Mouse (Mus musculus) megakaryocyte, embryonic 14.5 days (primary cell): ENCODE data around the gene Bahcc1. TPM values are rescaled to one million over a fixed set of nuclear protein-coding genes. Genes with fewer than 3 reads are reported as not detected.

ENCODE experiments used
- H3K27me3 ChIP-seq: replicated peaks from 2 replicates; pipeline ENCODE3; 2012; ENCODE audit warnings: inconsistent platforms
- H3K36me3 ChIP-seq: replicated peaks from 2 replicates; pipeline ENCODE3; 2012; ENCODE audit warnings: low read length, inconsistent platforms, mixed read lengths
- H3K4me1 ChIP-seq: 2 replicates; pipeline ENCODE4 v1.6.1; 2012; ENCODE audit warnings: inconsistent platforms
- H3K4me3 ChIP-seq: replicated peaks from 2 replicates; pipeline ENCODE3; 2012; ENCODE audit warnings: moderate library complexity, mild to moderate bottlenecking, inconsistent platforms
- H3K9me3 ChIP-seq: 2 replicates; pipeline ENCODE4 v1.6.1; 2012; ENCODE audit warnings: inconsistent platforms
- FLI1 ChIP-seq: IDR thresholded peaks from 2 replicates; pipeline ENCODE4 v1.6.1; 2012; ENCODE audit warnings: low read length, inconsistent platforms, mixed read lengths
- GATA1 ChIP-seq: IDR thresholded peaks from 3 replicates; pipeline ENCODE4 v1.6.1; 2012; ENCODE audit warnings: mixed read lengths, low read length, inconsistent platforms, borderline replicate concordance
- polyA plus RNA-seq: library from polyadenylated mRNA; stranded (reverse); fragments of >175 nt; gene quantifications from 2 replicates; pipeline ENCODE4 v1.2.3, GENCODE M21; 2012; ENCODE audit warnings: low replicate concordance; ENCODE audit not compliant: insufficient read depth

The Bahcc1 gene
- polyA plus RNA-seq, 1 experiment: 10.2 TPM

DNA sequence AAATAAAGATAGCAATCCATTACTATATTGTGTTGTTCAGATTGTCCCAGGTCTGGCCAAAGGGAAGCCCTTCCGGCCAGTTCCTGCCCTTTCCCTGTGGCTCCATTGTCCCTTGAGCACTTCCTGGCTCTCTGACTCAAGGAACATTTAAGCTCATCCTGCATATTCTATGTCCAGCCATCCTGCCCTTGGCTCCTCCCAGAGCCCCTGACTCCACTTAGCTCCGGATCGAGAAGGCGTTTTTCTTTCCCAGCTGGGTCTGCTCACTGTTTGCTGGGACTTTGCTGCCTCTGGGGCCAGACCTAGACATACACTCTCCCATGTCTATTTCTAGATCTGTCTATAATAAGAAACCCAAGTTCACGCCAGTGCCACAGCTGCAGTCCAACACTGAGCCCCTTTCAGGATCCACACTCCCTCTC, 26.1 kb upstream of the Bahcc1 start:
- Histone ChIP-seq H3K4me3 (no peak overlapping the region), H3K36me3 (no peaks in the 10 kb centered on the region), H3K4me1 (peaks cover 26% of the 10 kb centered on the region), H3K27me3 (peaks cover 23% of the 10 kb centered on the region), H3K9me3 (no peaks in the 10 kb centered on the region)
- TF ChIP-seq GATA1 (no peak), FLI1 (no peak)

DNA sequence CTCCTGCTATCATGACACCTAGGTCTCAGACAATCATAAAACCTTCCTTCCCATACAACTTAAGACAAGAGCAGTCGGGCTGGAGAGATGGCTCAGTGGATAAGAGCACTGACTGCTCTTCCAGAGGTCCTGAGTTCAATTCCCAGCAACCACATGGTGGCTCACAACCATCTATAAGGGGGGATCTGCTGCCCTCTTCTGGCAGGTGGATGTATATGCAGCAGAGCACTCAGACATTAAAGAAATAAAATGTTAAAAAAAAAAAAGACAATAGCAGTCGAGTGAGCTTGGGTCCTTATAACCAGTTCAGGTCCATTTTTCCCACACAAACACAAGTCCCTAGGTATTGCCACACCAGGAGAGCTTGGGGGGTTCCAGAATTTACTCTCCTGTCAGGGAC, 23.9 kb upstream of the Bahcc1 start:
- no peak overlapping the region for H3K4me3 ChIP-seq
- TF ChIP-seq FLI1 (no peak), GATA1 (no peak)
- H3K9me3 ChIP-seq: peaks cover 10% of the 10 kb centered on the region
- H3K36me3 ChIP-seq: peaks cover 9% of the 10 kb centered on the region
- peaks cover 35% of the 10 kb centered on the region for H3K4me1 ChIP-seq
- H3K27me3 ChIP-seq: peaks cover 21% of the 10 kb centered on the region

DNA sequence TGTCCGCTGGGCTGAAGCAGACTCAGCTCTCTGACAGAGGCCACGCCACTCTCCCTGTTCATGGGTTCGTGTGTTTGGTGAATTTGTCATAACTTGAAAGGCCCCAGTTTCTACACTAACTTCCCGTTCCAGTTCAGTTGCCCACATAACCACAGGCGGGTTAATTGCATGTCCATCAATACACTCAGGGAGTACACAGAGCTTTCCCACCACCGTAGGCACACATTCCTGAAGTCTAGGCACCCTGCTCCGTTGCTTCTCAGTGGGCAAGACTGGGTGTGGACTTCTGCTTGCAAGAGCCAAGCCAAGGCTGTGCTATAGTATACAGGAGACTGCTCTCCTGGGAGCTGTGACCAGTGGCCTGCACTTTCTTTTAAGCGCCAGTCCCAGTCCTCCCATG, 23.3 kb upstream of the Bahcc1 start:
- Histone ChIP-seq H3K4me3 (peak overlapping the region; percentile 48), H3K36me3 (peaks cover 12% of the 10 kb centered on the region), H3K4me1 (peaks cover 35% of the 10 kb centered on the region), H3K9me3 (peaks cover 12% of the 10 kb centered on the region), H3K27me3 (peaks cover 18% of the 10 kb centered on the region)
- TF ChIP-seq GATA1 (no peak), FLI1 (no peak)

DNA sequence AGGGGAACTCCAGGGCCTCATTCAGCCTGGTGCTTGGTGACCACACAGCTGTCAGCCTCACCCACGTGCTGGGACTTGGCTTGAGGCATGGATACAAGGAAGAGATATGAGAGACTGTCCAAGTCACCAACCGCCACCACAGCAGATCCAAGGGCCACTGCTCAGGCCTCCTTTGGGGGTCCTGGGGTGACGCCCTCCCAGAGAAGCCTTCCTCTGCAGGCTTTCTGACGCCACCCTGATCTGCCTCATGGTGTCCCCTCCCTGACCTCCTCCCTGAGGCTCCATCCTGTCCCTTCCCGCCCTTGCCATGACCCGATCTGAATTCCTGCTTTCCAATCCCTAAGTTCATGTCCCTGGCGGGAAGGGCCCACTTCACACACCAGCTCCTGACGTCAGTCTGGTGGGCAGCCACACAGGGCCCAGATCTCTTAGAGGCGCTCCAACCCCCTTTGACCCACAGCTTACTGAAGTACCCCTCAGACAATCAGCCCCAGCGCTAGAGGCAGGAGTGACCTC, 17.0 kb upstream of the Bahcc1 start:
- TF ChIP-seq GATA1 (no peak), FLI1 (no peak)
- peaks cover 71% of the 10 kb centered on the region for H3K4me1 ChIP-seq
- H3K27me3 ChIP-seq: peaks cover under 1% of the 10 kb centered on the region

DNA sequence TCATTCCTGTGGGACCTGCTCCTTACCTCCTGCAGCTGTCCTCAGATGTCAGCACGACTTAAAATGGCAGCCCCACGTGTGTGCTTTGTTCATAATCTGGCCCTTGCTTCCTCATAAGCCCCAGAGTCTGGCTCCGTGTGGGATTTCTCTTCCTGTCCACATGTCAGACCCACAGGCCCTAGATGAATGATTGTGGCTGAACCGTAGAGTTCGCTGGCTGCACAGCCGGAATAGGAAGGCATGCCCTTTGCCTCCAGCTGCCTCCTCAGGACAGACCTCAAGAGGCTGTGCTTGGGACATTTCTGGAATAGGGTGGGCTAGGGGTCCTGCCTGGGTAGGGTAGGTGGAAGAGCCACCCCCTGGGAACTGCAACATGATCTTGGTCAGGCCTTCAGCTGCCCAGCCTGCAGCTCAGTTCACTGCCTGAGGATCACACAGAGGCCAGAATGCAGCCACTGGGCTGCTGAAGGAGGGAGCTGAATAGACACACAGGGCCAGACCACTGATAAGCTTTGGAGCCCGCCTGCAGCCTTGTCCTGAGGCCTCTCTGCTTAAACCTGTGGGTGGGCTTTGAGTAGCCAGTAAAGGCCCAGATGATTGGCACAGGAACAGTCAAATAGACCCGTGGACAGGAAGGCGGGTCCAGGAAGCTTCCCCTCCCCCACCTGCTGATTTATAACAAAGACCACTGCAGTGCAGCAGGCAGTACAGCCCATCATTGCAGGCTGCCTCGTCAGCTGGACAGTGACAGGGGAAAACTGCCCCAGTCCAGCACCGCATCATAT, 16.0 kb upstream of the Bahcc1 start:
- Histone ChIP-seq H3K27me3 (peaks cover 3% of the 10 kb centered on the region), H3K4me1 (peaks cover 78% of the 10 kb centered on the region), H3K4me3 (peak overlapping the region; percentile 76), H3K9me3 (peaks cover 12% of the 10 kb centered on the region), H3K36me3 (peaks cover 12% of the 10 kb centered on the region)
- TF ChIP-seq FLI1 (no peak), GATA1 (no peak)

More for the DNA sequence above, 17.0 kb upstream of the Bahcc1 start:
- peaks cover 12% of the 10 kb centered on the region for H3K9me3 ChIP-seq
- peaks cover 12% of the 10 kb centered on the region for H3K36me3 ChIP-seq
- peak overlapping the region; percentile 76 for H3K4me3 ChIP-seq

DNA sequence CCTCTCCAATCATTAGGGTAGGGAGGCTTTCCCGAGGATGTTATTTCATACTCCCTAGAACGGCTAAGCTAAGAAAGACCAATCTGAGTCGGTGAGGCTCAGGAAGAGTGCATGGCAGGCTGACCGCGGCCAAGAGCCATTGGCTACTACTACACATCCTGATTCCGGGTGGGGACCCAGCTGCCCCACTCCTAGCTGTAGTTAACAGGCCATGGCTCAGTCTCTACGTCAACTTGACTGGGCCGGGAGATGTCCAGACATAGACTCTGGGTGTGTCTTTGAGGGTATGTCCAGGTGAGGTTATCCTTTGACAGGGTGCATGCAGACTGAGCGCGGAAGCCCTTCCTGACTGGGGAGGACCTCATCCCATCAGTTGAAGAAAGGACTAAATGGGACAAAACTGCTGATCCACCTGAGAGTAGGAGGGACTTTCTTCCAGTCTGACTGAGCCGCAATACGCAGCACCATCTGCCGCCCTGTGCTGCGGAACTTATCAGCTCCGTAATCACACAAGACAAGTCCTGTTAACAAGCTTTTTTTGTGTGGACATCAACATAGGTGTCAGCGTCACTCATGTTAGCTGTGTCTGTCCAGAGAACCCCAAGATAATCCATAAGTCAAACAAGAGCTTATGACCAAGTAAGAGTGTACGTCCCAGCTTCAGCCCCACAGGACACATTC, 14.4 kb upstream of the Bahcc1 start:
- TF ChIP-seq FLI1 (no peak), GATA1 (no peak)
- peaks cover 8% of the 10 kb centered on the region for H3K9me3 ChIP-seq
- H3K4me1 ChIP-seq: peaks cover 82% of the 10 kb centered on the region
- peaks cover 8% of the 10 kb centered on the region for H3K27me3 ChIP-seq
- H3K36me3 ChIP-seq: peaks cover 8% of the 10 kb centered on the region
- peak overlapping the region; percentile 29 for H3K4me3 ChIP-seq

DNA sequence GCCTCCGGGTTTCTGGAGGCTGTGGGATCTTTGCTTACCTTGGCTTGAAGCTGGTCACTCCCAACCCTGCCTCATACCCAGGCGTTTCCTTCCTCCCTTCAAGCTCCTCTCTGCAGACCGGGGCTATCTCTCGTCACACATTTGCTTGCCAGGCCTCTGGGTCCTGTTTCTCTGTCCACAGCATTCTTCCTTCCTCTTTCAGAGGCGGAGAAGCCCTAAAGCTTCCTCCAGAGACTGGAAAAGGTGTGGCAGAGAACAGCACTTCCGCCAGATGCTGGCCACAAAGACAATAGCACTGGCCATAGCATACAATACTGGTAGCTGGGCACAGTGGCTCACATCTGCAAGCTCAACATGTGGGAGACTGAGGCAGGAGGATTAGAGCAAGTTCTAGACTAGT, 13.8 kb upstream of the Bahcc1 start:
- Histone ChIP-seq H3K36me3 (peaks cover 1% of the 10 kb centered on the region), H3K4me3 (peak overlapping the region; percentile 46), H3K27me3 (peaks cover 8% of the 10 kb centered on the region), H3K9me3 (peaks cover 1% of the 10 kb centered on the region), H3K4me1 (peaks cover 88% of the 10 kb centered on the region)
- no peak for TF ChIP-seq FLI1
- no peak for TF ChIP-seq GATA1

DNA sequence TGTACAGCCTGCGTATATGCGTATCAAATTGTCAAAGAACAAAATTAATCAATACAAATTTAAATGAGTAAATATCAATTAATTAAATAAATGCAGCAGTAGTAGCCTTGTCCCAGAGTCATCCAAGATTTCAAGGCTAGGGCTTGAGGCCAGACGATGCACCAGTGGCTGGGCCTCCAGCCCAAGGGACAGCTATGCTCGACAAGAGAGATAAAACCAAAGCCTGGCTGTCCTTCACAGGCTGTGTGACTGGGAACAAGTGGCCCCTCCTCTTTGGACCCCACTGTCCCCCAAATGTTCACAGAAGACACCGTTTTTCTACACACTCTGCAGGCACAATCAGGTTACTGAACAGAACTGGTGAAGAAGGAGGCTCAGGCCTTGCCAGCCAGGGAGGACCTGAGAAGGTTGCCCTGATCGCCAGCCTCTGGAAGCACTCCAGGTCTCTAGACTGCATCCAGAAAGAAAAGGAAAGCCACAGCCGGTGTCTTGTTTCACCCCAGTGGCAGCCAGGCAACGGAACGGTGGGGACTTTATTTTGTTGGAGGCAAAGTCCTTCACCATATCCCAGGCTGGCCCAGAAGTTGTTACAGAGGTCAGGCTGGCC, 12.7 kb upstream of the Bahcc1 start:
- H3K27me3 ChIP-seq: peaks cover 8% of the 10 kb centered on the region
- no peaks in the 10 kb centered on the region for H3K9me3 ChIP-seq
- H3K4me3 ChIP-seq: no peak overlapping the region
- H3K36me3 ChIP-seq: no peaks in the 10 kb centered on the region
- peaks cover 97% of the 10 kb centered on the region for H3K4me1 ChIP-seq
- no peak for TF ChIP-seq FLI1
- no peak for TF ChIP-seq GATA1

DNA sequence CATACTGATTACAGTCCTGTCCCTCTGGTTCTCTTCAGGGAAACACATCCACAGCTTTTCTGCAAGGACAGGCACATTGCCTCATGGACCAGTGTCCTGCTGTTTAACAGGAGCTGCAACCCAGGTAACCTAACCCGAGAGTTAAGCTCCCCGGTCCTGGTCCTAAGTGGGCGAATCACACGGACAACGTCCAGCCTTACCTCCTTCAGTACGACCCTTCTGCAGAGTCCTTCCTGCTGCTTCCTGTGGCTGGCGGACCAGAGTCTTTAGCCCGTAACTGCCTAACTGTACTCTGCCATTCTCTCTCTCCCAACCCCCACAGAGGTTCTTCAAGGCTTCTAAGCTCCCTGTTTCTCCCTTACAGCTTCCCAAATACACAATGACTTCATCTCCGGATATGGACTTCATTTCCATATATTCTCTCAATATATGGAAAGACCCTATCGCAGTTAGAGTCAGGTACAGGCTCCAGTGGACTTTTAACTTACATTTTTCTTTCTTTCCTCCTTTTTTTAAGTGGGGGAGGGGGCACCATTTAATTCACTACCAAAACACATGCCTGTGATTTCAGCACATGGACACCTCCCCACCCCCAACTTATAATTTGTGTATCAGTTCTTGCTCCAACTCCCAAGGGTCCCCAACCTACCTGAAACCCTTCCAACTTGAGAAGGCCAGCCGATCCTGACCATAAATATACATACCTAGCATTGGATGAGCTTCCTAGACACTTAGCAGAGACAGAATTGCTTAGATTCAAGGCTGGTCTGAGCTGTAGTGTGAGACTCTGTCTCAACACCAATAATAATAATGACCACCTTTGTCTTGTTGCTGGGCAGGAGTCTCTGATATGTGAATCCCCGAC, 11.6 kb upstream of the Bahcc1 start:
- peaks cover 8% of the 10 kb centered on the region for H3K27me3 ChIP-seq
- TF ChIP-seq GATA1 (no peak), FLI1 (no peak)
- no peak overlapping the region for H3K4me3 ChIP-seq
- H3K4me1 ChIP-seq: peaks cover 97% of the 10 kb centered on the region
- peaks cover 6% of the 10 kb centered on the region for H3K36me3 ChIP-seq
- H3K9me3 ChIP-seq: no peaks in the 10 kb centered on the region
